Comparison of ENCODE assay signal across 8 mouse cellular contexts in genomic region chr5:102844731-102845598, GRCm38 (mm10).
A peak's percentile ranks its signal among the peaks of the same experiment; 100 is the strongest.
DNase-seq lines count a peak whose midpoint lies in the region; ATAC-seq and TF ChIP-seq lines count a peak whose summit lies in the region.

No protein-coding gene starts in this region.

- peaks cover 7% of the 10 kb centered on the region; the same call in 1 of the 2 replicates for H3K9me3 ChIP-seq in E14TG2a.4 (ENCODE audit: low read length)
- no peaks in the 10 kb centered on the region for H3K9me3 ChIP-seq in forebrain, postnatal 0 days (ENCODE audit: low read length)
- no peaks in the 10 kb centered on the region for H3K9me3 ChIP-seq in liver, embryonic 15.5 days (replicated peaks)
- no peaks in the 10 kb centered on the region for H3K9me3 ChIP-seq in neural tube, embryonic 14.5 days (ENCODE audit: control insufficient read depth, low read length)

- no peaks in the 10 kb centered on the region for H3K36me3 ChIP-seq in E14TG2a.4 (ENCODE audit: insufficient read depth, low read length)
- no peaks in the 10 kb centered on the region for H3K36me3 ChIP-seq in forebrain, postnatal 0 days (ENCODE audit: insufficient read depth)
- H3K36me3 ChIP-seq in liver, embryonic 15.5 days (replicated peaks), result no peaks in the 10 kb centered on the region
- no peaks in the 10 kb centered on the region for H3K36me3 ChIP-seq in neural tube, embryonic 14.5 days (ENCODE audit: control insufficient read depth, insufficient read depth, low read length)

- intact Hi-C loops in heart, postnatal 25 days (cut with DNase I), result no loop called here

- ATAC-seq in forebrain, postnatal 0 days, result peak; percentile 96
- ATAC-seq in liver, embryonic 15.5 days (ENCODE audit: insufficient read depth), result peak; percentile 53; the same call in 1 of the 2 replicates
- peak; percentile 94 for ATAC-seq in neural tube, embryonic 14.5 days (ENCODE audit: low read depth)

- H3K4me2 ChIP-seq in forebrain, postnatal 0 days (ENCODE audit: low read depth), result peak overlapping the region; percentile 81
- H3K4me2 ChIP-seq in liver, embryonic 15.5 days, result peak overlapping the region; percentile 54
- H3K4me2 ChIP-seq in neural tube, embryonic 14.5 days (ENCODE audit: low read depth, low read length), result peak overlapping the region; percentile 57

- H3K27me3 ChIP-seq in E14TG2a.4 (ENCODE audit: insufficient read depth, low read length), result peaks cover 16% of the 10 kb centered on the region
- no peaks in the 10 kb centered on the region for H3K27me3 ChIP-seq in forebrain, postnatal 0 days (ENCODE audit: insufficient read depth, low read length)
- peaks cover 3% of the 10 kb centered on the region; the same call in 1 of the 2 replicates for H3K27me3 ChIP-seq in liver, embryonic 15.5 days
- no peaks in the 10 kb centered on the region for H3K27me3 ChIP-seq in neural tube, embryonic 14.5 days (ENCODE audit: control insufficient read depth, insufficient read depth, low read length)

- WGBS in forebrain, postnatal 0 days, result under 1% methylated on average over 21 of the region's 21 CpGs
- 3% methylated on average over 21 of the region's 21 CpGs for WGBS in liver, embryonic 15.5 days (ENCODE audit: insufficient replicate concordance)
- WGBS in neural tube, embryonic 14.5 days, result under 1% methylated on average over 21 of the region's 21 CpGs

- H3K4me3 ChIP-seq in E14TG2a.4 (replicated peaks; ENCODE audit: low read length), result peak overlapping the region; percentile 46; the same call in 1 of the 2 replicates
- peak overlapping the region; percentile 47 for H3K4me3 ChIP-seq in forebrain, postnatal 0 days (ENCODE audit: low read depth, low read length)
- peak overlapping the region; percentile 39 for H3K4me3 ChIP-seq in liver, embryonic 15.5 days (replicated peaks)
- H3K4me3 ChIP-seq in neural tube, embryonic 14.5 days (ENCODE audit: low read depth, low read length), result peak overlapping the region; percentile 37

- no peak for TF ChIP-seq CTCF in E14TG2a.4 (conservative IDR thresholded peaks at IDR 0.05; ENCODE audit: low read length)
- peak; percentile 21; the same call in 1 of the 2 replicates for TF ChIP-seq CTCF in forebrain, postnatal 0 days (IDR thresholded peaks at IDR 0.05; ENCODE audit: low read depth)

- H3K4me1 ChIP-seq in E14TG2a.4 (replicated peaks; ENCODE audit: low read depth, low read length), result peaks cover 11% of the 10 kb centered on the region
- H3K4me1 ChIP-seq in forebrain, postnatal 0 days (ENCODE audit: insufficient read depth), result no peaks in the 10 kb centered on the region
- H3K4me1 ChIP-seq in liver, embryonic 15.5 days (replicated peaks), result no peaks in the 10 kb centered on the region
- 0 out of 2 replicates have a peak, but pooled peaks cover 6% of the 10 kb centered on the region for H3K4me1 ChIP-seq in neural tube, embryonic 14.5 days (ENCODE audit: control insufficient read depth, insufficient read depth, low read length)

- DNase-seq in cerebellum, adult 18-20 months, result peak; percentile 33 to 34
- DNase-seq in forebrain, postnatal 0 days, result peak; percentile 85
- peak; percentile 61 for DNase-seq in heart, postnatal 25 days (ENCODE audit: low spot score)
- DNase-seq in layer of hippocampus, adult 11-12 months (ENCODE audit: low spot score), result peak; percentile 72
- peak; percentile 51 to 77 for DNase-seq in urinary bladder, adult 18-20 months (ENCODE audit: low spot score in 2 of 2)

- H3K27ac ChIP-seq in forebrain, postnatal 0 days (ENCODE audit: low read depth, low read length), result peak overlapping the region; percentile 78
- 0 out of 2 replicates have a peak overlapping the region, but pooled peaks have one; percentile 24 for H3K27ac ChIP-seq in liver, embryonic 15.5 days (replicated peaks)
- peak overlapping the region; percentile 72 for H3K27ac ChIP-seq in neural tube, embryonic 14.5 days (ENCODE audit: low read depth, low read length)

- H3K9ac ChIP-seq in forebrain, postnatal 0 days, result peak overlapping the region; percentile 55
- no peak overlapping the region for H3K9ac ChIP-seq in liver, embryonic 15.5 days
- H3K9ac ChIP-seq in neural tube, embryonic 14.5 days (replicated peaks; ENCODE audit: low read depth, low read length), result peak overlapping the region; percentile 58

Comparison
In these comparisons a context has a peak if more than half of its experiments do, and no peak if none do; other contexts are left out.
1. Peak in every context shown above with its lines: DNase-seq, ATAC-seq, H3K4me3 ChIP-seq and H3K27ac ChIP-seq.
2. DNase-seq: peak in every context shown above with its lines; median percentile 85 in forebrain, postnatal 0 days; 72 in layer of hippocampus, adult 11-12 months; 64 in urinary bladder, adult 18-20 months; 61 in heart, postnatal 25 days; 34 in cerebellum, adult 18-20 months.
3. H3K27ac ChIP-seq: peak in every context shown above with its lines; median percentile 78 in forebrain, postnatal 0 days; 72 in neural tube, embryonic 14.5 days; 24 in liver, embryonic 15.5 days.